Mouse (Mus musculus) gastrocnemius, postnatal 10 days (tissue): ENCODE results near the gene Tmsb15b1. TPM values are rescaled to one million over a fixed set of nuclear protein-coding genes. Genes with fewer than 3 reads are reported as not detected.
"Not testable (repeated sequence)": the region's sequence is repeated elsewhere in the genome, so short reads cannot be mapped to it uniquely, and the experiment has no call there.

Experiments
- DNase-seq: peaks from one replicate; pipeline ENCODE4 v3.0.0; 2021; ENCODE audit warnings: mixed read lengths
- long read RNA-seq, 2 experiments: library from polyadenylated mRNA; stranded (forward); transcript quantifications; one replicate each; pipeline ENCODE4 v2.0.0; 2021
- total RNA-seq, 2 experiments: library from RNA; stranded (reverse); gene quantifications; 2 replicates each; pipeline ENCODE4 v1.2.3; 2021

Tmsb15b1 gene
- total RNA-seq = 1 to 10 TPM; 3.2 to 5.9 TPM
- long read RNA-seq, experiment 1, partial matches to known transcripts = 0 of 1 reads
- long read RNA-seq, experiment 1, other reads (novel, unspliced or antisense) = 0 of 1 reads
- long read RNA-seq, experiment 2, partial matches to known transcripts = 0 of 5 reads
- long read RNA-seq, experiment 2, other reads (novel, unspliced or antisense) = 4 of 5 reads

DNA sequence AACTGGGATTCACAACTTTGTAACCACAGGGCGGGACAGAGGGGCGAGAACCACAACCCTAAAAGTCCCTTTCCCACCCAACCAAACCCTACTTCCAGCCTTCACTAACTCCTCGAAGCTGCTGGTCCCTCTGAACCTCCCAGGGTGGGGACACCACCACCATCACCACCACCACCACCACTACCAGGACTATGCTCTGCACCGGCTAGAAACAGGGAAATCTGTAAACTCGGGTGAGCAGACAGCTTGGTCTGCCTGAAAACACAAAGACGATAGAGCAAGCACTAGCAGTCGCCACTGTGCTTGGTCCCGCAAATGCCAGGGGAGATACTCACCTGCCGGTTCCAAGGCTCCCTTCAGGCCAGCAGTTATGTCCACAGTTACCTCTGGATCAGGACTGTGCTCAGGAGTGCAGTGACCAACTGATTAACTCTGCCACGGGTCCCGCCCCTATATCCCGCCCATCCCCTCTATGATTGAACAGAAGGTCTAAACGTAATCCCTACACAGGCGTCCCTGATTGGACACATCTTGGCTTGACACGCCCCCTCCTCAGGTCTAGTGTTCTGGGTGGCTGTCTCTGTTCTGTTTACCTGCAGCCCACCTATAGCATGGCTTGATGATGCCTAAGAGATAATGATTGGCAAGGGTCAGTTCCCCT is at the start of gene Tmsb15b1, which contains the start of gene Tmsb15l:
Gene Tmsb15b1, minus strand, starts transcription at position 451 of the 661 bp plus-strand sequence.
Gene Tmsb15l, minus strand, starts transcription at position 446 of the 661 bp plus-strand sequence.
- DNase-seq = peak; percentile 20

DNA sequence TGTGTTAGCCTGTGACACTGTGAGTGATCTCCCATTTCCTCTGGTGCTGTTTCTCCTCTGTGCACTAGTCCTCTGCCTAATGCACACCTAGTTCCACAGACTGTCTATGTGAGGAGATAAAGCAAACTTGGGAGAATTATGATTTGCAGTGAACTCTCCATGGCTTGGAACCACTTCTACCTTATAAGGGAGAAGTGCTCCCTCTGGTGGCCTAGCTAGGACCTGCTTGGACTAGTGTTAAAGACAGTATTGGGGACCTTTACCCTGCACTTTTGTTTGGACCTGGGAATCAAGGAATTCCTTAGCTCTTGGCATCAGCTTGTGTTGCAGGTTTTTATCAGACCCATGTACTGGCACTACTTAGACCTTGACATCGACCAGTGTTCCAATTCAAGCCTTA is 42.6 kb upstream of the Tmsb15b1 start:
- DNase-seq = peak; percentile 53

DNA sequence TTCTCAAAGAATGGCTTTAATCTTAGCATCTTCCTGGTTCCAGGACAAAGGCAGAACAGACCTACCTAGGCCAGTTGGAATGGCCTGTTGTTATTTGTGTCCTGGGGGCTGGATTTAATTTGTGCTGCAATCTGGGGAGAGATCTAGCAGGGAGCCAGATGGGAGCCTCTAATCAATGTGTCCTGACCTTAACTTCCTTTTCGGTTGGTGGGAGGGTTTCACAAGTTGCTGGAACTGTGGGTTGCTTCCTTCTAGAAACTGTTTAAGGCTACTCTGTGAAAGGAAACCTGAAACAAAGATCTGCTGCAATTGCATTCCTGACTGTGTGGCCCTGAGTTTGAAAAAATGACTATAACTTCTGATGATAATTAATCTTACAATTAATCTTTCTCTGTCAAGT is 41.0 kb upstream of the Tmsb15b1 start:
- no peak for DNase-seq

DNA sequence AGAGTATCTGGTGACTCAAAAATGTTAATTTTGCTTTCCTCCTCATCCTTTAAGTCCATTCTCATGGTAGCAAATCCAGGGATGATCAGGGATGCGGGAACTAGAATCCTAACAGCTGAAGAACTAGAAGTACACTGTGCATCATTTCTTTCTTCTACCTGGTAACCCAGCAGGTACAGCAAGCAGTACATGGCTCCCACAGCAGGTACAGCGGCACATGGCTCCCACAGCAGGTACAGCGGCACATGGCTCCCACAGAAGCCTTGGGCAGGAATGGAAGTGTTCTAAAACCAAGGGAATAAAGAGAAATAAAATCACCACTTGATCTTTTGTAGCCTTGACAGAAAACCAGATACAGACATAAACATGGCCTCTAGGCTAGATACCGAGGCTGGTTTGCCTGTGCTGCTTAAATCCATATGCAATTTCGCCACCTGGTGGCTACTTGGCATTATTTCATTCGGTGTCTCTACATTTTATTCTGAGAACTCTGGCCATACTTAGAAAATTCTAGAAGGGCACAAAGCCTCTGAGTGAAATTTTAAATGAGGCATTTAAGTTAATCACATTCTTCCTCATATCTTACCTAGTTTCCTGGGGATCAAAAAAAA is 38.5 kb upstream of the Tmsb15b1 start:
- DNase-seq = peak; percentile 23

DNA sequence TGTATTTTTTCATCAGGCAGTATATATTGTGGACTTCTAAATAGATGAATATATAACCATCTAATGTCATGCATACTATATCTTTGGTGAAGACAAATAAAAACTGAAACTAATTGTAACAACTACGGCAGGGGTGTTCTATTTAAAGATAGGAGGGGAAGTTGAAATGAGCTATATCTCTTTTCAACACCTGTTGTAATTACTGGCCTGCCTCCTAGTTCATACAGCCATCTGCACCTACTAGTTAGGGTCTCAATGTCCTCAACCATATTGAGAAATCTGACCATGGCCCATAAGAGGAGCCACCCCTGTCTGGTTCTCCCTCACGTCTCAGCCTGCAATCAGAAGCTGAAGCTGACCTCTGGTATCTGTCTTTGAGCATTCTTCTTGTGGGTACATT is 19.6 kb upstream of the Tmsb15b1 start:
- no peak for DNase-seq

DNA sequence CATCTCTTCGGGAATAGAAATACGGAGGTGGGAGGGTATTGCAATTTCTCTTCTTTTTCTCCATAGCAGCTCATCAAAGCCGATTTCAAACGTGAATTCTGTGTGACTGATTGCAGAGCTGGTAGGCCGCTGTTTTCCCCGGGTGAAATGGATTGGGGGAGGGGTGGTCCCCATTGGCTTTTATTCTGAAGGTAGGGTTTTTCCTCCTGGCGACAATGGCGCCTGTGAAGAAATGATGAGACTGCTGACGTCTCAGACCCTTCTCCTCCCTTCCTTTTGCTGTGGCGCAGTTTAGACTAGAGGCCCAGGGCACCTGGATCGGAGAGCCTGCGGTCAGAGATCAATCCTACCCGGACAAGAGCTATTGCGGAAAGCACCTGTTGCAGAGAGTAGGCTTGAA is 17.0 kb upstream of the Tmsb15b1 start:
- no peak for DNase-seq

DNA sequence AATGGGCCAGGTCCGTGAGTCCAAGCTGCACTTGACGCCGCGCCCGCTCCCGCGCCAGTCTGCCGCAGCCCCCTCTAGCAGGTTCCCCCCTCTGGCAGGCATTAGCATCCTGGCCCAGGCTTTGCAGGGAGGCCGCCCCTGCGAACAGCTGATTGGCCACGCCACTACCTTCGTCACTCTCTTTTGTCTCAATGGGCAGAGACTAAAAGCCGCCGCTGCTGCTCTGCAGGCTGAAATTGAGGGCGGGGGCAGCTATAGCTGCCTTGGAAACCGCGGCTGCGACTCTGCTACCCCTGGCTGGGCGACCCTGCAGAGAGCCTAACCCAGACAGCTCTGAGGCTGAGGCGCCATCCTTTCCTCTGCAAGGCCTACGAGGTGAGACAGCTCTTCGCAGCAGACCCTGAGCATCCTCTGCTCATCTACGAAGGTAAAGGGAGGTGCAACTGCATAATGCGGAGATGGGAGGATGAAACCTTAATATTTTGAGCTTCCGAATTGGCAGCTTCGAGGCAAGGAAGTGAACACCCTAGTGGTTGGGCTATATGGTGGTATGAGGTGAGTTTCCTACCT is 16.4 kb upstream of the Tmsb15b1 start, which contains the start of gene Zcchc18:
Gene Zcchc18, plus strand, starts transcription at position 178 of the 570 bp plus-strand sequence.
- peak; percentile 17 for DNase-seq

DNA sequence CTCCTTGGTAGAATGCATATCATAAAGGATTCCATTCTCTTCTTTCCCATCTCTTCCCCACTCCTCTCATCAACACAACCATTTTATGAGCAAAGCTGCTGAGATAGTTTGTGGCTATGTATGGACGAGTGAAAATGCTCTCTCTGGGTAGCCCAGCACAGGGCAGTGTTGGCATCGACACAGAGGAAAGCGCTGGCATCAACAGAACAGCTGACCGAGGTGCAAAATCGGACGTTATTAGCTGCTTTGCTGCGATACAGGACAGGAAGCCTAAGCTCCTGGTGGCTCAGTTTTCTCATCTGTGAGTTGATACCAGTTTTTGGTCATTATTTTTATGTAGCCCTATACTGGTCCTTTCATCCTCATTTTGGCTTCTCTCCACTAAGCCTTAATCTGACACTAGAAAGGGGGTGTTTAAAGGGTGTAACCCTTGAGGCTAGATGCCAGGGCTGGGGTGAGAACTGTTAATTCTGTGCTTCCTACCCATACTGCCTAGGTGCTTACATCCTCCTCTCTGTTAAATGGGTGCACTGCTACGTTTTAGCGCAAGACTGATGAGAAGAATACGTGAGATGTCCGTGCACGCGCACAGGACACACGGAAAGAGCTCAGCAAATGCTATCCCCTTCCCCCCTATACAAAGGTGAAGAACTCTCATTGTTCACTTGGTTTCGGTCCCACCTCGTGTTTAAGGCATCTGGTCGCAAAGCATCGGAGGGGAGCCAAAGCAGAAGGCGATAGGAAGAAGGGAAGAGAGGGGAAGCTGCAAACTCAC is 15.7 kb upstream of the Tmsb15b1 start:
- no peak for DNase-seq

DNA sequence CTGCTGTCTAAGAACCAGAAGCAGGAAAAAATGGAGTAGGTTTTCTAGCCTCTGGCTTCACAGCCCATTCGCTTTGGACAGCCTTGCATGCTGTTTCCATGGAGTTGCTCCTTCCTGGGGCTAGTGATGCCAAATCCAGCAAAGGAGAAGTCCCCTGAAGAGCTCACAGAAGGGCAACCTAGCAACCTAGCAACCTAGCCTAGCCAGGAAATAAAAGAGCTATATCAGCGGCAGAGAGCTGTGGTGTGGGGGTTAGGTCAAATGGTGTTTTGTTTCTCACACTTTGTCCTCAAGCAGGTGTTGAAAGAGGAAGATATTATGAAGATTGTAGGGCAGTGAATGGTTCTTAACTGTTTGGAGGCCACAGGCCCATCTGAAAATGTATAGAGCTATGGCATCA is 14.6 kb upstream of the Tmsb15b1 start:
- DNase-seq = no peak

DNA sequence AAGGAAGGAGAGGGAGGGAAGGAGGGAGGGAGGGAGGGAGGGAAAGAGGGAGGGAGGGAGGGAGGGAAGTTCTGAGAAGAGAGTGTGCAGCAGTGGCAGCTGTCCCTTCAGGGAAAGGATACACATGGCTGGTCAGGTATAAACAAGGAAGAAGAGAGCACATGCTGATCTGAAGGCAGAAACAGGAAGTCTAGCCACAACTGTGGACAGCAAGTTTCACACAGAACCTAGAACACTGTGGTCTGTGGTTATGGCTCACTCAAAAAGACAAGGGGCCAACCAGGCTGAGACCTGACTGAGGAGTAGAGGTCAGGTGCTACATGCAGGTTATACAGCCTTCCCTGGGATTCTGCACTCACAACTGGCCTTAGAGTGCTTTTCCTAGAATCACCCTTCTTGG is 9.4 kb upstream of the Tmsb15b1 start:
- DNase-seq = no peak

DNA sequence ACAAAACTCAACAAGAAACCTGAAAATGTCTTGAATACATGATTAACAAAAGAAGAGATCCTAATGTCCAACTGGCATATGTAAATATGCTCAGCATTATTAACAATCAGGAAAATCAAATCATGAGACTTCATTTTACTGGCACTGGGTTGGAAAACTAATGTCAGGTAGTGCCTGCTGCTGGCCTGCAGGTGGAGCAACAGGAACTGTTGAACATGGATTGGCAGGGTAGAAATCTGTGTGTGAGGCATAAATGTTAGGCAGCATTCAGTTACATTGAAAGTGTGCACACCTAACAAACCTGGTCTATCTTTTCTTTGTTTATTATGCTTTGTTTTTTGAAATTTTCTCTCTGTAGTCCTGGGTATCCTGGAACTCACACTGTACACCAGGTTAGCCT is 1.9 kb upstream of the Tmsb15b1 start:
- no peak for DNase-seq

DNA sequence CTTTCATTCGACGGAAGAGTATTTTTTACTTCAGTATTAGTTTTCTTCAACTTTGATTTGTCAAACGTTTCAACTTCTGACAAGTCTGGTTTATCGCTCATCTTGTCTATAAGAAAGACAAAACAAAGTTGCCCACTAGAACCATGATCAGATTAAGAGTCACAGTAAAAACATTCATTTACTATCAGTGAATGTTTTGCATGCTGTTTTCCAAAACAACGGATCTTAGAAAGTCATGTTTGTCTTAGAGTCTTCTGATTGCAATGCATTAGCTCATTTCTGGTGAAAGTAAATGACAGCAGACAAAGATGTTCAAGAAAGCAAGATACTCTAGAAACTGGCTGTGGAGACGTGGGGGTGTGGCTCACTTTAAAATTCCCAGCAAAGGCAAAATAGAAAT is 1.3 kb downstream of the Tmsb15b1 start, which contains the start of gene Tmsb15b2:
Gene Tmsb15b2, minus strand, starts transcription at position 101 of the 400 bp plus-strand sequence.
- not testable (repeated sequence) for DNase-seq

DNA sequence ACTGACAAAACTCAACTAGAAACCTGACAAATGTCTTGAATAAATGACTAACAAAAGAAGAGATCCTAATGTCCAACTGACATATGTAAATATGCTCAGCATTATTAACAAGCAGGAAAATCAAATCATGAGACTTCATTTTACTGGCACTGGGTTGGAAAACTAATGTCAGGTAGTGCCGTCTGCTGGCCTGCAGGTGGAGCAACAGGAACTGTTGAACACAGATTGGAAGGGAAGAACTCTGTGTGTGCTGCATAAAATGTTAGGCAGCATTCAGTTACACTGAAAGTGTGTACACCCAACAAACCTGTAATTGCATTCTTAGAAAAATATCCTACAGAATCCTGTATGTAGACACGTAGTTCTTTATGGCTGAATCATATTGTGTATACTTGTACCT is 17.0 kb downstream of the Tmsb15b1 start:
- no peak for DNase-seq

DNA sequence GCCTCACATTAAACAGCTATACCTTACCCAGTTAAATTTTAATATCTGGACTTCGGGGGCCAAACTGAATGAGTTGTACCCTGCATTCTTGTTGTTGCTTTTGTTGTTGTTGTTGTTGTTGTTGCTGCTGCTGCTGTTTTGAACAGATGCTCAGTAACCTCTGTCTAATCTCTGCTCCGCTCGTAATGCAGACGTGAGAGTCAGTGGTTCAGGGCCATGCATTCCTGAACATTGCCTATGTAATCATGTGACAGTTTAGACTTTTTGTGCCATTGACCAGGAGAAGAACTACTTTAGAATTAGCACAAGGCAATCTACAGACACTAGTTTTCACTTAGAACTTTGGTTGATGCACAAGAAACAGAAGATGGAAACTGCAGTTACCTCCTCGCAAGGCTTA is 18.4 kb downstream of the Tmsb15b1 start:
- not testable (repeated sequence) for DNase-seq

DNA sequence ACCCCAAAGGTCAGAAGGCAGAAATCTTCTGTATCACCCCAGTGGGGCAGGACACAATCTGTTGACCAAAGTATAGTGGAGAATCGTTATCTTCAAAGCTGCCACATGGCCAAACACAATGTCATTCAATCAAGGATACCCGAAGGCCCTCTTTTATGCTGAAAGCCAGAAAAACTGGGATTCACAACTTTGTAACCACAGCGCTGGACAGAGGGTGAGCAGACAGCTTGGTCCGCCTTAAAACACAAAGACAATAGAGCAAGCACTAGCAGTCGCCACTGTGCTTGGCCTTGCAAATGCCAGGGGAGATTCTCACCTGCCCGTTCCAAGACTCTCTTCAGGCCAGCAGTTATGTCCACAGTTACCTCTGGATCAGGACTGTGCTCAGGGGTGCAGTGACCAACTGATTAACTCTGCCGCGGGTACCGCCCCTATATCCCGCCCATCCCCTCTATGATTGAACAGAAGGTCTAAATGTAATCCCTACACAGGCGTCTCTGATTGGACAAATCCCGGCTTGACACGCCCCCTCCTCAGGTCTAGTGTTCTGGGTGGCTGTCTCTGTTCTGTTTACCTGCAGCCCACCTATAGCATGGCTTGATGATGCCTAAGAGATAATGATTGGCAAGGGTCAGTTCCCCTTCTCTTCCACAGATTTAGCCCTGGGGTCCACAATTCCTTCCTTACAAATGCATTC is 18.9 kb downstream of the Tmsb15b1 start:
- peak; percentile 3 for DNase-seq

DNA sequence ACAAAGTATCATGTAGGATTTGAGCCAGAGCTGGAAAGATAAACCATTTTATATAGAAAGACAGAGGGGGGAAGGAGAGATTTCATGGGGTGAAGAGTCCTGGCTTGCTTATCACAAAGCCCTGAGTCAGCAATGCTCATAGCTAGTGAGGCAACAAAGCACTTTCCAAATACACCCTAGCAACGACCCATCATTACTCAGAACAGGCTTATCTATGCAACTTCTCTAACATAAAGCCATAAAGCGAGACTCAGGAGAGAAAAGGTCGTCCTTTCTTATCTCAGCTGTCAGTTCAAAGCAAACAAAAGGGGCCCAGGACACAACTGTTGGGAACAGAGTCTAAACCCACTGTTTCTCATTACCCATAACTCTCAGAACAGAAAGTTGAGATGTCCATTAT is 38.7 kb downstream of the Tmsb15b1 start:
- DNase-seq = no peak

DNA sequence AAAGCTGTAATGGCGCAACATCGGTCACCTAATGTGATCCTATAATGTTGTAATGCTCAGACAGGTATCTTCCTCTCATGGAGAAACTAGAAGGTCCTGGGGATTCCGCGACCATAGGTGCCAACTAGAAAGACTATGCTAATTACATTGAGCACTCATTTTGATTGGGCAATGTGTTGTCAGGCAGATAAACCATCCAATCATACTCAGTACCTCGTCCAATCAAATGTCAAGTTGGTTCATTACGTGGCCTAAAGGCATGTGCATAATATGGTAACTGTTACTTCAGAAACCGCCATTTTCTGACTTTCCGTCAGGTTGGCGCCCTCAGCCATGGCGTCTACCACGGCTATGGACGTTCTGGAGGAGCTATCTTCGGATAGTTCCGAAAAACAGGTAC is 49.6 kb downstream of the Tmsb15b1 start, which contains the start of gene H2bfm:
Gene H2bfm, plus strand, starts transcription at position 295 of the 400 bp plus-strand sequence.
- DNase-seq = no peak

DNA sequence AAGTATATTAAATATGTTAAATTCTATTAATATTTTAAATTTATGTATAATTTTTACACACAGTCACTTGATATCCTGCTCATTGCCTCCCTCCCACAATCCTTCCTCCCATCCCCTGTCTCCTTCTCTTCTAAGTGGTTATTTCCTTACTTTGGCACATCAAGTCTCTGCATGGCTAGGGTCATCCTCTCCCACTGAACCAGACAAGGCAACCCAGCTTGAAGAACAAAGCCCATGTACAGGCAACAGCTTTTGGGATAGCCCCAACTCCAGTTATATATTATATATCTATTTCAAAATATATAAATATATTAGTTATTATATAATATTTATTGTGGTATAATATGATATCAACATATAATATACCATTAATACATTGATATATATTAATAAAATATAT is 50.8 kb downstream of the Tmsb15b1 start:
- DNase-seq = no peak
